Mouse (Mus musculus) hindbrain, embryonic 10.5 days (tissue): ENCODE data around the gene Sptlc2. TPM values are rescaled to one million over a fixed set of nuclear protein-coding genes. Genes with fewer than 3 reads are reported as not detected.

Source experiments
- DNase-seq: peaks from one replicate; pipeline ENCODE4 v3.0.0-alpha.2; 2017; ENCODE audit warnings: low spot score
- H3K27ac ChIP-seq: fragments of 300-500 bp; sonication (generic); 2 replicates; pipeline ENCODE4 v1.5.1; 2016; ENCODE audit warnings: mild to moderate bottlenecking, moderate library complexity
- H3K27me3 ChIP-seq: fragments of 300-500 bp; sonication (generic); 2 replicates; pipeline ENCODE4 v1.6.1; 2016; ENCODE audit warnings: mild to moderate bottlenecking; ENCODE audit not compliant: poor library complexity, insufficient read depth, severe bottlenecking
- H3K36me3 ChIP-seq: fragments of 300-500 bp; sonication (generic); 2 replicates; pipeline ENCODE4 v1.6.1; 2016; ENCODE audit warnings: mild to moderate bottlenecking, moderate library complexity
- H3K4me1 ChIP-seq: fragments of 300-500 bp; sonication (generic); replicated peaks from 2 replicates; pipeline ENCODE4 v1.6.1; 2016; ENCODE audit warnings: mild to moderate bottlenecking
- H3K4me3 ChIP-seq: fragments of 300-500 bp; sonication (generic); 2 replicates; pipeline ENCODE4 v1.5.1; 2016; ENCODE audit warnings: mild to moderate bottlenecking, moderate library complexity
- H3K9me3 ChIP-seq: fragments of 300-500 bp; sonication (generic); 2 replicates; pipeline ENCODE4 v1.6.1; 2016; ENCODE audit warnings: mild to moderate bottlenecking, moderate library complexity
- WGBS: fragments of 180-500 bp; shearing (Covaris S2); methylation state at CpG from one replicate; pipeline ENCODE4 v1.1.7; 2016; 5-methylcytosine and 5-hydroxymethylcytosine counted together
- polyA plus RNA-seq: library from polyadenylated mRNA; unstranded; fragments of >200 nt; fragmentation: Nextera tagmentation; extraction: Ambion mirVana; gene quantifications from 2 replicates; pipeline ENCODE4 v1.2.1, GENCODE M21; 2016

The Sptlc2 gene
- polyA plus RNA-seq, 1 experiment from 2014 or later = 55.8 TPM

- Histone ChIP-seq H3K27me3 (peaks cover 13% of the 10 kb centered on the region), H3K4me1 (peaks cover 7% of the 10 kb centered on the region), H3K9me3 (no peaks in the 10 kb centered on the region), H3K4me3 (no peak overlapping the region), H3K36me3 (peaks cover 24% of the 10 kb centered on the region), H3K27ac (0 out of 2 replicates have a peak overlapping the region, but pooled peaks have one; percentile 8)
- WGBS = 41% methylated on average over 13 of the region's 13 CpGs
- no peak for DNase-seq
Measured at GRCm38 (mm10) chr12:87305767-87306583, 82.2 kb downstream of the Sptlc2 start.

GRCm38 (mm10) chr12:87301189-87301588 lies 87.0 kb downstream of the Sptlc2 start:
- Histone ChIP-seq H3K9me3 (no peaks in the 10 kb centered on the region), H3K27me3 (peaks cover 43% of the 10 kb centered on the region), H3K4me3 (no peak overlapping the region), H3K36me3 (no peaks in the 10 kb centered on the region), H3K4me1 (peaks cover 26% of the 10 kb centered on the region), H3K27ac (no peak overlapping the region)
- WGBS = 45% methylated on average over 4 of the region's 4 CpGs
- DNase-seq = no peak

- WGBS = 2% methylated on average over 9 of the region's 9 CpGs
Measured at GRCm38 (mm10) chr12:87300441-87300690, 87.8 kb downstream of the Sptlc2 start.

GRCm38 (mm10) chr12:87299657-87300440 lies 88.3 kb downstream of the Sptlc2 start, which contains the start of gene Ism2:
Gene Ism2, minus strand, starts transcription at chr12:87299705.
- Histone ChIP-seq H3K4me3 (peak within 1 kb of the TSS; percentile 71), H3K36me3 (no peaks in the 10 kb centered on the region), H3K9me3 (no peaks in the 10 kb centered on the region), H3K4me1 (peaks cover 19% of the 10 kb centered on the region), H3K27me3 (peaks cover 43% of the 10 kb centered on the region), H3K27ac (peak within 1 kb of the TSS; percentile 83)
- DNase-seq = peak; percentile 57
- WGBS = under 1% methylated on average over 86 of the region's 86 CpGs

More at GRCm38 (mm10) chr12:87300441-87300690, 87.8 kb downstream of the Sptlc2 start:
- Histone ChIP-seq H3K4me1 (peaks cover 19% of the 10 kb centered on the region), H3K4me3 (peak overlapping the region; percentile 71), H3K27ac (no peak overlapping the region), H3K36me3 (no peaks in the 10 kb centered on the region), H3K27me3 (peaks cover 43% of the 10 kb centered on the region), H3K9me3 (no peaks in the 10 kb centered on the region)
- no peak for DNase-seq

- H3K9me3 ChIP-seq = no peaks in the 10 kb centered on the region
- H3K4me1 ChIP-seq = peaks cover 19% of the 10 kb centered on the region
- WGBS = 9% methylated on average over 29 of the region's 29 CpGs
Measured at GRCm38 (mm10) chr12:87299037-87299656, 89.0 kb downstream of the Sptlc2 start.

GRCm38 (mm10) chr12:87293934-87294333 lies 94.2 kb downstream of the Sptlc2 start:
- H3K27me3 ChIP-seq = peaks cover 10% of the 10 kb centered on the region
- no peak overlapping the region for H3K4me3 ChIP-seq
- H3K27ac ChIP-seq = no peak overlapping the region
- DNase-seq = no peak
- H3K4me1 ChIP-seq = peaks cover under 1% of the 10 kb centered on the region
- WGBS = 72% methylated on average over 6 of the region's 6 CpGs
- no peaks in the 10 kb centered on the region for H3K9me3 ChIP-seq
- no peaks in the 10 kb centered on the region for H3K36me3 ChIP-seq

More at GRCm38 (mm10) chr12:87299037-87299656, 89.0 kb downstream of the Sptlc2 start:
- Histone ChIP-seq H3K27ac (peak overlapping the region; percentile 83), H3K27me3 (peaks cover 43% of the 10 kb centered on the region), H3K36me3 (no peaks in the 10 kb centered on the region), H3K4me3 (peak overlapping the region; percentile 71)
- peak; percentile 22 for DNase-seq

- H3K4me1 ChIP-seq = no peaks in the 10 kb centered on the region; the same call in 1 of the 2 replicates
- no peak overlapping the region for H3K4me3 ChIP-seq
- DNase-seq = no peak
- no peaks in the 10 kb centered on the region; the same call in 1 of the 2 replicates for H3K27me3 ChIP-seq
- no peak overlapping the region for H3K27ac ChIP-seq
- H3K9me3 ChIP-seq = no peaks in the 10 kb centered on the region
- no peaks in the 10 kb centered on the region for H3K36me3 ChIP-seq
- 91% methylated on average over 5 of the region's 5 CpGs for WGBS
Measured at GRCm38 (mm10) chr12:87289100-87289499, 99.1 kb downstream of the Sptlc2 start.

- 90% methylated on average over 5 of the region's 5 CpGs for WGBS
- no peaks in the 10 kb centered on the region for H3K27me3 ChIP-seq
- no peak overlapping the region for H3K4me3 ChIP-seq
- no peaks in the 10 kb centered on the region for H3K9me3 ChIP-seq
- H3K27ac ChIP-seq = no peak overlapping the region
- no peak for DNase-seq
- H3K36me3 ChIP-seq = no peaks in the 10 kb centered on the region; the same call in 1 of the 2 replicates
- H3K4me1 ChIP-seq = peaks cover 4% of the 10 kb centered on the region; the same call in 1 of the 2 replicates
Measured at GRCm38 (mm10) chr12:87284726-87285125, 103.4 kb downstream of the Sptlc2 start.

GRCm38 (mm10) chr12:87284268-87284667 lies 103.9 kb downstream of the Sptlc2 start:
- Histone ChIP-seq H3K4me1 (peaks cover 8% of the 10 kb centered on the region; the same call in 1 of the 2 replicates), H3K4me3 (no peak overlapping the region), H3K27me3 (no peaks in the 10 kb centered on the region), H3K27ac (no peak overlapping the region), H3K36me3 (no peaks in the 10 kb centered on the region; the same call in 1 of the 2 replicates), H3K9me3 (no peaks in the 10 kb centered on the region)
- no peak for DNase-seq
- 76% methylated on average over 4 of the region's 4 CpGs for WGBS

GRCm38 (mm10) chr12:87283706-87284105 lies 104.4 kb downstream of the Sptlc2 start:
- no peaks in the 10 kb centered on the region for H3K9me3 ChIP-seq
- no peak for DNase-seq
- H3K27me3 ChIP-seq = no peaks in the 10 kb centered on the region
- peaks cover 13% of the 10 kb centered on the region for H3K4me1 ChIP-seq
- H3K36me3 ChIP-seq = no peaks in the 10 kb centered on the region; the same call in 1 of the 2 replicates
- 63% methylated on average over 7 of the region's 7 CpGs for WGBS
- no peak overlapping the region for H3K27ac ChIP-seq
- no peak overlapping the region for H3K4me3 ChIP-seq

GRCm38 (mm10) chr12:87282743-87283142 lies 105.4 kb downstream of the Sptlc2 start:
- Histone ChIP-seq H3K36me3 (no peaks in the 10 kb centered on the region; the same call in 1 of the 2 replicates), H3K4me3 (no peak overlapping the region), H3K4me1 (peaks cover 20% of the 10 kb centered on the region), H3K27ac (no peak overlapping the region), H3K9me3 (no peaks in the 10 kb centered on the region), H3K27me3 (no peaks in the 10 kb centered on the region)
- DNase-seq = no peak
- 91% methylated on average over 4 of the region's 4 CpGs for WGBS

- no peak for DNase-seq
- Histone ChIP-seq H3K36me3 (peaks cover 6% of the 10 kb centered on the region), H3K27me3 (no peaks in the 10 kb centered on the region), H3K4me3 (no peak overlapping the region), H3K9me3 (no peaks in the 10 kb centered on the region), H3K27ac (no peak overlapping the region), H3K4me1 (peaks cover 20% of the 10 kb centered on the region)
- 78% methylated on average over 1 of the region's 1 CpGs for WGBS
Measured at GRCm38 (mm10) chr12:87281766-87282165, 106.4 kb downstream of the Sptlc2 start.
